Mouse (Mus musculus) brain, adult 2 months (tissue): ENCODE results near the gene Atp13a5.

Experiments used
- DNase-seq: peaks from one replicate; pipeline ENCODE4 v3.0.0; 2011; ENCODE audit warnings: low read depth, low spot score

Gene Atp13a5

DNA sequence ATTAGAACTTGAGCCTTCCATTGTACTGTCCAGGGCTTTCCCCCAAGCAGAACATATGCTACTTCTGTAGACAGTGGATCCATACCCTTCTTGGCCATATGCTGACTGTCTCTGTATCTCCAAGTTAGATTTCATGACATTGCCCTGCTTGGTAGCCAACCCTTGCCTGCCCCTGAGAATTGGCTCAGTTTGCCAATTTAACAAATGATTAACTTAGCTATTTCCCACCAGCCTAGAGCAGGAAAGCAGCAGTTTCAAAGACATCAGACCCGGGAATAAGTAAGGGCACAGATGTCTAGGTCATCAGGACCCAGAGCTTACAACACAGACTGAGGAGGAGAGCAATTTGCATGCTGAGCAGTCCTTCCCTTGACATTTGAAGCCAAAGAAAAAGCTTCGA, 173.0 kb downstream of the Atp13a5 start:
- no peak for DNase-seq

- peak; percentile 73 for DNase-seq
Observed at GRCm38 (mm10) chr16:29204875-29205274, 173.7 kb downstream of the Atp13a5 start.

DNA sequence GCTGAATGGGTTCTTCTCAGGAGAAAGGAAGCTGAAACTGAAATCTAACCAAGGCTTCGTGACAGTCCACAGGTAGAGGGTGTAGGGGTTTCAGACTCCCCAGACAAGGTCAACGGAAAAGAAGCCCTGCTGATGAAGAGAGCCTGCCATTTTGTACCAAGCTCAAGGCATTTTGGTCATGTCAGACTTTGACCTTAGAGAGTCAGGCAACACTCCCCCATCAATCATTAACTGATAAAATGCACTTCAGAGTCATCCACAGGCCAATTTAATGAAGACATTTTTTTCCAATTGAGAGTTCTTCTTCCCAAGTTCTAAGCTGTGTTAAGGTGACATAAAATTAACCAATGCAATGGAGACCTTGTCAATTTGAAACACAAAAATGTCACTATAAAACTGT, 177.4 kb downstream of the Atp13a5 start:
- DNase-seq, result no peak

- DNase-seq, result peak; percentile 83
Observed at GRCm38 (mm10) chr16:29198461-29198860, 180.1 kb downstream of the Atp13a5 start.

GRCm38 (mm10) chr16:29195156-29195555, 183.4 kb downstream of the Atp13a5 start:
- no peak for DNase-seq

GRCm38 (mm10) chr16:29193981-29194380, 184.6 kb downstream of the Atp13a5 start:
- peak; percentile 95 for DNase-seq

DNA sequence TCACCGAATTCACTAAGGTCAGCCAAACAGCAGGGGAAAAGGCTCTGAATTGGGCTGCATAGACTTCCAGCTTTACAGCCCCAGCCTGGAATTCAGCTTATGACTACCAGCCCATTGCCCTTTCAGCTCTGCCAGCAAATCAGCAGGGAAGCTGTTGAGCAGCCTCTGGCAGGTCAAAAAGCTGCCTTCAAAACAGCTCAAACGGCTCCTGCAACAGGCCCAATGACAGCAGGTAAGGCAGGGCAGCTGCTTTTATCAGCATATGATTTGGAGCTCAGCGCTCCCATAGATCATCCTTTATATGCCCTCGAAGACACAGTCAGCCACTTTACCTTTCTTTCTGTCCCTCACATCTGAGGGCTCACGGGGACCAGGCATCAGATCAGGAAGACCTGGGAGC, 185.6 kb downstream of the Atp13a5 start:
- DNase-seq, result peak; percentile 88
